Mouse (Mus musculus) intestine, postnatal 0 days (tissue): Measurements from ENCODE around the gene Cd244a. TPM values are rescaled to one million over a fixed set of nuclear protein-coding genes. Genes with fewer than 3 reads are reported as not detected.

Source experiments
- ATAC-seq: fragments of 200-750 bp; cut with Nextera tagmentation; 2 replicates; pipeline ENCODE4 v1.8.0; 2017; ENCODE audit warnings: mild to moderate bottlenecking, moderate TSS enrichment, moderate library complexity
- H3K27ac ChIP-seq: fragments of 300-500 bp; sonication (generic); 2 replicates; pipeline ENCODE4 v1.5.1; 2014; ENCODE audit warnings: mild to moderate bottlenecking, low read depth, low read length, moderate library complexity
- H3K27me3 ChIP-seq: fragments of 300-500 bp; sonication (generic); replicated peaks from 2 replicates; pipeline ENCODE4 v1.6.1; 2014; ENCODE audit warnings: low read length, mixed read lengths; ENCODE audit not compliant: control insufficient read depth, insufficient read depth
- H3K36me3 ChIP-seq: fragments of 300-500 bp; sonication (generic); 2 replicates; pipeline ENCODE4 v1.6.1; 2014; ENCODE audit warnings: mild to moderate bottlenecking, moderate library complexity; ENCODE audit not compliant: control insufficient read depth, insufficient read depth
- H3K4me1 ChIP-seq: fragments of 300-500 bp; sonication (generic); replicated peaks from 2 replicates; pipeline ENCODE4 v1.6.1; 2014; ENCODE audit warnings: antibody characterized with exemption, low read length, mixed read lengths; ENCODE audit not compliant: control insufficient read depth, insufficient read depth
- H3K4me2 ChIP-seq: fragments of 300-500 bp; sonication (generic); replicated peaks from 2 replicates; pipeline ENCODE4 v1.6.1; 2014; ENCODE audit warnings: low read depth, mild to moderate bottlenecking, moderate library complexity
- H3K4me3 ChIP-seq: fragments of 300-500 bp; sonication (generic); 2 replicates; pipeline ENCODE4 v1.5.1; 2014; ENCODE audit warnings: low read depth, low read length
- H3K9ac ChIP-seq: fragments of 300-500 bp; sonication (generic); 2 replicates; pipeline ENCODE4 v1.6.1; 2014; ENCODE audit warnings: mild to moderate bottlenecking, low read depth, low read length
- H3K9me3 ChIP-seq: fragments of 300-500 bp; sonication (generic); 2 replicates; pipeline ENCODE4 v1.6.1; 2016; ENCODE audit warnings: mixed run types; ENCODE audit not compliant: control insufficient read depth
- CTCF ChIP-seq: sonication (generic); IDR thresholded peaks from 2 replicates; pipeline ENCODE4 v1.5.1; 2016; ENCODE audit warnings: low read depth, mild to moderate bottlenecking, control low read depth, antibody characterized with exemption, moderate library complexity
- WGBS: fragments of 180-500 bp; shearing (Covaris S2); extraction: QIAGEN DNeasy Blood & Tissue Kit; methylation state at CpG from one replicate; pipeline ENCODE4 v1.1.7; 2014; 5-methylcytosine and 5-hydroxymethylcytosine counted together
- polyA plus RNA-seq: library from polyadenylated mRNA; unstranded; fragments of >200 nt; fragmentation: Nextera tagmentation; extraction: Ambion mirVana; gene quantifications from 2 replicates; pipeline ENCODE4 v1.2.1, GENCODE M21; 2015

Cd244a gene
- polyA plus RNA-seq, 1 experiment from 2014 or later, result 0.37 TPM

DNA sequence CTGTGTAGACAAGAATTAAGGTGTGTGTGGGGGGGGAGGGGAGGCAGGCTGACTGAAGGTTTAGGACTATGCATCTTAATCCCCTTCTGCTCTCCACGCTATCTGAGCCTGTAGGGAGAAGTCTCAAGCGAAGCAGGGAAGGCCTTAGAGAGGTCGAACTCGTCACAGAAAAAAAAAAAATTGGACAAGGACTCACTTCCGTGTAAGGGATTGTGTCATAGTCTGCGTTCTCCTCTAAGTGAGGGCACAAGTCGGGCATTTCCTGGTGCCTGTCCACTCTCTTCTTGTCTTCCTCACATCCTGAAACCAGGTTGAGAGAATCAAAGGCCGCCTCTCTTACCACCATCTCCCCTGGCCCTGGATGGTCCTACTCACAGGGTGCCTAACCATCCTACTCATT, 78.1 kb downstream of the Cd244a start:
- no peak overlapping the region for H3K9ac ChIP-seq
- WGBS, result 79% methylated on average over 8 of the region's 8 CpGs

DNA sequence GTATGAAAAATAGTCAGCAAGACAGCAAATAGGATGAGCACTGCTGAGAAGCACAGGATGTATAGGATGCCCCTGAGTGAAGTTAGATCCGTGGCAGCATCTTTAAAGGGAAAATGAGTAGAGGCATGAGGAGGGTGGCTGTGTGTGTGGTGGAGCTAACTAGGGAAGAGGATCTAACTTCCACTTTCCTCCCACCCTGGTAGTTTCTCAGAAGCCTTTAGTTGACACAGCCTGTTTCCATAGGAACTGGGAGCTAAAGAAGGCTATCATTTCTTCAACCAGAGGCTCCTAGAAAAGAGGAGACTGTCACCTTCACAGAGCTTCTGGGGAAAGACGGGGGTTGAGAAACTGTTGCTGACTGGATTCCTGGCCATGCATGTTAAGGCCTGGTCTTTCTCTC, 79.7 kb downstream of the Cd244a start:
- Histone ChIP-seq H3K4me1 (no peaks in the 10 kb centered on the region), H3K27me3 (no peaks in the 10 kb centered on the region), H3K9ac (no peak overlapping the region), H3K9me3 (no peaks in the 10 kb centered on the region), H3K4me3 (no peak overlapping the region), H3K27ac (no peak overlapping the region), H3K4me2 (no peak overlapping the region), H3K36me3 (no peaks in the 10 kb centered on the region)
- WGBS, result 68% methylated on average over 2 of the region's 2 CpGs
- no peak for TF ChIP-seq CTCF
- ATAC-seq, result no peak

More for the DNA sequence above, 78.1 kb downstream of the Cd244a start:
- H3K27me3 ChIP-seq, result no peaks in the 10 kb centered on the region
- no peak for ATAC-seq
- no peaks in the 10 kb centered on the region for H3K4me1 ChIP-seq
- H3K4me3 ChIP-seq, result no peak overlapping the region
- H3K4me2 ChIP-seq, result no peak overlapping the region
- no peaks in the 10 kb centered on the region for H3K36me3 ChIP-seq
- TF ChIP-seq CTCF, result no peak
- H3K27ac ChIP-seq, result no peak overlapping the region
- H3K9me3 ChIP-seq, result no peaks in the 10 kb centered on the region

DNA sequence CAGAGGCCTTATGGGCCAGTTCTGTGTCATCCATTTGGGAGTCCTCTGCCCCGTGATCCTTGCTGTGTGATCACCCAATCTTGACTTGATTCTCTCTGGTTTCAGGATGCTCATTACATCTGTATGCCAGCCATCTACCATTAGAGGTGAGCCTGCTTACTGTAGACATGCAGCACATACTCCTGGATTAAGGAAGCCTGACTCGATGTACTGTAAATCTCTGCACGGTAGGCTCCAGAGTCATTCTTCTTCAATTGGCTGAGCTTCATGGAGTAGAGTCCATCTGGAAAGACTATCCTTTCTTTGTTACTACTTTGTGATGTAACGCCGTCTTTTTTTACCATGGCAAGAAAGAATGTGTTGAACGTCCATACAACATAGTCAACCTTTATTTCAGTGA, 81.8 kb downstream of the Cd244a start:
- H3K4me1 ChIP-seq, result no peaks in the 10 kb centered on the region
- H3K36me3 ChIP-seq, result no peaks in the 10 kb centered on the region
- no peak overlapping the region for H3K4me2 ChIP-seq
- H3K27ac ChIP-seq, result no peak overlapping the region
- no peak overlapping the region for H3K4me3 ChIP-seq
- TF ChIP-seq CTCF, result no peak
- no peak overlapping the region for H3K9ac ChIP-seq
- 94% methylated on average over 6 of the region's 6 CpGs for WGBS
- H3K9me3 ChIP-seq, result no peaks in the 10 kb centered on the region
- H3K27me3 ChIP-seq, result no peaks in the 10 kb centered on the region
- ATAC-seq, result no peak

DNA sequence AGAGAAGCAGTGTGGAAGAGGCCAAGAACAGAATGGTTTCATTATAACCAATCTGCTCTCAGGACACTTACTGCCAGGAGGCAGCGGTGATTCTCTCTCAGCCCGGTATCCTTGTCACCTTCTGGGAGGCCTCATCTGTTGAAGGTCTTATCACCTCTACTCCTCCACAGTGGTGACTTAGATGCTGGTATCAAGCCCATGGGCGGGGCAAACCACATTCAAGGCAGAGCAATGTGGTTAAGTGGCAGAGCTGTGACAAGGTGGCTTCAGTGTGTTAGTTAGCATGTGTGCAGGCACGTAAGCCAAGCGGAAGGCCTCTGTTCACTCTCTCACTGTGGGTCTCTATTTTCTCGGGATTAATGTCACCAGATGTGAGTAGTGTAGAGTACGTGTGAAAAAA, 84.6 kb downstream of the Cd244a start:
- Histone ChIP-seq H3K27ac (no peak overlapping the region), H3K4me3 (no peak overlapping the region), H3K9me3 (no peaks in the 10 kb centered on the region), H3K4me2 (no peak overlapping the region), H3K4me1 (no peaks in the 10 kb centered on the region), H3K36me3 (no peaks in the 10 kb centered on the region), H3K9ac (no peak overlapping the region), H3K27me3 (no peaks in the 10 kb centered on the region)
- TF ChIP-seq CTCF, result no peak
- ATAC-seq, result no peak
- WGBS, result 77% methylated on average over 7 of the region's 7 CpGs

DNA sequence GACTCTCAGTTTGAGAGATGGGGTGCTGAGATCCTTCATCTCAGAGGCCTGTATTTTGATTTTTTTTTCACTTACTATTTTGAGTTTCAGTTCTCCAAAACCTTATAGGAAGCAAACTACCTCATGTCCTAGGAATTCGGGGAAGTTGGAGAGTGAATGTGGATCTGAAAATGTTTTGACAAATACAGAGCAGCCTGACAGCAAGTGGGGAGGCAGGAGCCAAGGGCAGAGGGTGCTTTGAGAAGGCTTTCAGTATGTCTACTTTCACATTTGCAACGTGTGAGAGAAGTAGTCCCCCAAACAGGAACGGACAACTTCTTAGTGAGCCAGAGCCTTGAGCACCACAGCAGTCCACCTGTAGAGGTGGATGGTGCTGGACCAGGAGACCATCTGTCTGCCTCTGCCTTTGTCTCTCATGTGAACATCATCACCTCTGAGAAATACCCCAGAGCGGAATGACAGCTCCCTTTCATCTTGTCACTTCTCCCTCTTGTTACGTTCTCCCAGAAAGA, 87.5 kb downstream of the Cd244a start:
- no peak for TF ChIP-seq CTCF
- Histone ChIP-seq H3K9me3 (no peaks in the 10 kb centered on the region), H3K27me3 (no peaks in the 10 kb centered on the region), H3K27ac (no peak overlapping the region), H3K9ac (no peak overlapping the region), H3K36me3 (no peaks in the 10 kb centered on the region), H3K4me1 (no peaks in the 10 kb centered on the region), H3K4me2 (no peak overlapping the region), H3K4me3 (no peak overlapping the region)
- no peak for ATAC-seq
- 61% methylated on average over 5 of the region's 5 CpGs for WGBS

DNA sequence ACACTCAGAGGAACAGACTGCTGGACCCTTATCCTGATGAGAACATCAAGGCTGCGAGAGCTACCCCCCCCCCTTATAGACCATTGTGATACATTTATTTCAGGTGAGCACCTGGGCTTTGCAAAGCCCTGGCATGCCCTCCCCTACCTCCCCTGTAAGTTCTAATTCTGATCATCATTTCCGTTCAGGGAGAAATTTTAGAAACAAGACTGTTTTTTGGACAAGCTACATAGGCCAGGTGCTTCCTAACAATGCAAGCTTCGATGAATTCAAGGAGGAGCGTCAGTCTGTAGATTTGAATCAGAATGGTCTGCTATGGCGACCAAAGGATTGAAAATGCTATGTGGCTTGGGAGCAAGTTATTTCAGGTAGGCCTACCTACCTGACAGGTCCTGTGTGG, 88.7 kb downstream of the Cd244a start:
- ATAC-seq, result no peak
- 85% methylated on average over 5 of the region's 5 CpGs for WGBS
- no peaks in the 10 kb centered on the region for H3K9me3 ChIP-seq
- H3K4me1 ChIP-seq, result no peaks in the 10 kb centered on the region
- no peak overlapping the region for H3K9ac ChIP-seq
- no peak overlapping the region for H3K4me2 ChIP-seq
- no peaks in the 10 kb centered on the region for H3K27me3 ChIP-seq
- no peak overlapping the region for H3K4me3 ChIP-seq
- no peak for TF ChIP-seq CTCF
- no peaks in the 10 kb centered on the region for H3K36me3 ChIP-seq
- no peak overlapping the region for H3K27ac ChIP-seq

DNA sequence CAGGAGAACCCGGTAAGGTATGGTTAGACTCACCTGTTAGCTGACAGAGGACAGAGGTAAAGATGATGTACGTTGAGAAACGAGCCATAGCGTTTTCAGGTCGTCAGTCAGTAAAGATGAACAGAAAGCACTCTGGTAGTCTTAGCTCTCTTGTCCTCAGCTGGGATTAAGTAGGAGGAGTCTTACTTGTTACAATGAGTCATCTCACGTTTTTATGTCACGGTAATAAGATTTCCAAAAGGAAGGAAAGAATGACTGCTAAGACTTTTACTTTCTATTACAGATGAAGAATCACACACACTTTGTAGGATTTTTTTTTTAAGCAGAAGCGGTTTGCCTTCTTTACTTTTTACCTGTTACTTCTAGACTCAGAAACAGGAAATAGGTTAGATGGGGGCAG, 89.8 kb downstream of the Cd244a start:
- no peak for ATAC-seq
- Histone ChIP-seq H3K9ac (no peak overlapping the region), H3K27me3 (no peaks in the 10 kb centered on the region), H3K4me3 (no peak overlapping the region), H3K36me3 (no peaks in the 10 kb centered on the region), H3K4me2 (no peak overlapping the region), H3K27ac (no peak overlapping the region), H3K4me1 (no peaks in the 10 kb centered on the region), H3K9me3 (no peaks in the 10 kb centered on the region)
- TF ChIP-seq CTCF, result no peak
- 63% methylated on average over 8 of the region's 8 CpGs for WGBS
